Mouse (Mus musculus) cortical plate, adult 2 months (tissue): ENCODE data around the gene Kcnab2. TPM values are rescaled to one million over a fixed set of nuclear protein-coding genes. Genes with fewer than 3 reads are reported as not detected.
A peak's percentile ranks its signal among the peaks of the same experiment; 100 is the strongest.

Experiments used
- H3K27ac ChIP-seq: fragments of 200-500 bp; 2 replicates; pipeline ENCODE4 v1.5.1; 2012; ENCODE audit warnings: low read length, control low read depth, inconsistent platforms; ENCODE audit not compliant: insufficient read depth
- H3K4me1 ChIP-seq: fragments of 200-500 bp; 2 replicates; pipeline ENCODE4 v1.6.1; 2011; ENCODE audit warnings: low read length; ENCODE audit not compliant: control insufficient read depth, insufficient read depth
- H3K4me3 ChIP-seq: fragments of 200-500 bp; 2 replicates; pipeline ENCODE4 v1.5.1; 2011; ENCODE audit warnings: mild to moderate bottlenecking, low read length, control low read depth; ENCODE audit not compliant: insufficient read depth
- CTCF ChIP-seq: fragments of 200-500 bp; IDR thresholded peaks from 2 replicates; pipeline ENCODE4 v1.5.1; 2011; ENCODE audit warnings: mild to moderate bottlenecking, control low read depth, low read length; ENCODE audit not compliant: insufficient read depth; ENCODE audit errors: extremely low read depth
- POLR2A ChIP-seq: fragments of 200-500 bp; IDR thresholded peaks from 2 replicates; pipeline ENCODE4 v1.6.1; 2011; ENCODE audit warnings: mild to moderate bottlenecking, low read length, control low read depth; ENCODE audit not compliant: insufficient read depth; ENCODE audit errors: extremely low read depth
- polyA plus RNA-seq: library from polyadenylated mRNA; depleted of rRNA; stranded (reverse); fragments of >200 nt; gene quantifications from 2 replicates; pipeline ENCODE4 v1.2.3, GENCODE M21; 2012

The Kcnab2 gene
- polyA plus RNA-seq, 1 experiment, result 245 TPM

DNA sequence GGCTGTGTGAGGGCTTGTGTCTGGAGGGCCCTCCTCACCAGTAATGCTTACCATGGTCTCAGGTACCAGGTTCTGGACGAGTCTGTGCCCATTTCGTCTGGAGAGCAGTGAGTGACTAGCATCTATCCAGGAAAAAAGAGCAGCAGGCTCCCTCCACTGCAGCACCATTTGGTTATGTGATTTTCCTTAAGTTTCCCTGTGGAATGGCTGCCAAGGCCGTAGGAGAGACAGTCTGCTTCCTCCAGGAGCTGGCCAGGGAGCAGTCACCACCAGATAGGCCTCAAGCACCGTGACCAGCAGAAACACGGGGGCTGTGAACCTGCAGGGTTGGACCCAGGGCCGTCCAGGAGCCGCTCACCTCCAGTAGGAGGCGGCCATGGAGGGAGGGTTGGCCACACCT is 2.8 kb upstream of the Kcnab2 start:
- Histone ChIP-seq H3K4me3 (no peak overlapping the region), H3K27ac (no peak overlapping the region), H3K4me1 (peaks cover 6% of the 10 kb centered on the region)
- no peak for TF ChIP-seq POLR2A
- no peak for TF ChIP-seq CTCF

DNA sequence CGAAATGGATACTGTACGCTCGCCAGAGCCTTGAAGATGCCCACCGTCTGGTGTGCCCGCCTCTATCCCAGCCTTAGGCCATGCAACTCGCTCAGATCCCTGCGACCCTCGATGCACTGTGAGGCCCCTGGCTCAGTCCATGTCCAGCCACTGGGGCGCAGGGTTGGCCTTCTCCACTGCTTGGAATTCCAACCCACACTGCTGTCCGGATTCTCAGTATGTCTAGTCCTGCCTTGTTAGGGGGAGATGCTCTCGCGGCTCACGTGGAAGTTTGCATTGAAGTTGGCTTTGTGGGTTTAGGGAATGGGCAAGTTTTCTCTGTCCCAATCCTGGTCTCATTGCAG is 525 bp upstream of the Kcnab2 start:
- H3K4me3 ChIP-seq, result peak overlapping the region; percentile 64
- H3K27ac ChIP-seq, result no peak overlapping the region
- no peak for TF ChIP-seq POLR2A
- TF ChIP-seq CTCF, result no peak
- H3K4me1 ChIP-seq, result peaks cover 8% of the 10 kb centered on the region

DNA sequence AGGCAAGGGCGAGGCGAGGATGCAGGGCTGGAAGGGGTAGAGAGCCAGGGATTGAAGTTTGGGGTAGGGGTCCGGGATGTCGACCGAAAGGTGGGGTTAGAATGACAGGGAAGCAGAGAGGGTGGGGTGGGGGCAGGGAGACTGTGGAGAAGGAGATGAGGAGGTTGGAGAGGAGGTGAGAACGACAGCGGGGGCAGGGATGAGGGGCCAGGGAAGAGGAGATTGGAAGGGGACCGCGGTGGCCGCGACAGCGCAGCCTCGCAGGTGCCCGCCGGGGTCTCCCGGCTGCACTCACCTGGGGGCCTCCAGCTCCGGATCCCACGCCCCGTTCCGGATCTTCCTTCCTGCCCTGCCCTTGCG is 585 bp downstream of the Kcnab2 start:
- peak overlapping the region; percentile 49 for H3K27ac ChIP-seq
- peak overlapping the region; percentile 64 for H3K4me3 ChIP-seq
- H3K4me1 ChIP-seq, result peaks cover 8% of the 10 kb centered on the region
- TF ChIP-seq POLR2A (no peak; the same call in 1 of the 2 replicates), CTCF (no peak)

DNA sequence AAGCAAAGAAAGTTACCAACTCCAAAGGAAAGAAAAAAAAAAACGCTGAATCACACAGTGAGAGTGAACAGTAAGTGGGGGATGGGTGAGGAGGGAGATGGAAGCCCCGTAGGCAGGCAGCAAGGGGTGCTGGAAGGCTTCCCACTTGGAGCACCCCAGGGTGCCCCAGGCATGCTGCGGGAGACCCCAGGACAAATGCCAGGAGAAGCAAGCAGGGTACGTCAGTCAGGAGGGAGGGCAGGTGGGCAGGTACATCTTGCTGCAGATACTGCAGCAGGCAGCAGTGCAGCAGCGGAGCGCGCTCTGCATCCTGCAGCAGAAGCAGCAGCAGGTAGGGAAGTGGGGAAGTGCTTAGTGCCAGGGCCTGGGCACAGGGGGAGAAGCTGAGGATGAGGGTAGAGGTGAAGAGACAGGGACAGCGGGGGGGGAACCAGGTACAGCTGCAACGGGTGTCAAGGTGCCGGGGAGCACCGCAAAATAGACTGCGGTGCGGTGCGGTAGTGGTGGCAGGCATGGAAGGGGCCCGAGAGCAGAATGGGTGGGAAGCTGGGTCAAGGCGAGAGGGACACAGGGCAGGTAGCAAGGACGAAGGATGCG is 1.1 kb downstream of the Kcnab2 start, which contains the start of gene Nphp4:
Nphp4 (plus strand) TSS at position 280 of the 597 bp plus-strand sequence.
- peak within 1 kb of the TSS; percentile 90 for H3K27ac ChIP-seq
- peaks cover 8% of the 10 kb centered on the region for H3K4me1 ChIP-seq
- peak within 1 kb of the TSS; percentile 64 for H3K4me3 ChIP-seq
- TF ChIP-seq POLR2A, result peak; percentile 56; the same call in 1 of the 2 replicates
- no peak for TF ChIP-seq CTCF

DNA sequence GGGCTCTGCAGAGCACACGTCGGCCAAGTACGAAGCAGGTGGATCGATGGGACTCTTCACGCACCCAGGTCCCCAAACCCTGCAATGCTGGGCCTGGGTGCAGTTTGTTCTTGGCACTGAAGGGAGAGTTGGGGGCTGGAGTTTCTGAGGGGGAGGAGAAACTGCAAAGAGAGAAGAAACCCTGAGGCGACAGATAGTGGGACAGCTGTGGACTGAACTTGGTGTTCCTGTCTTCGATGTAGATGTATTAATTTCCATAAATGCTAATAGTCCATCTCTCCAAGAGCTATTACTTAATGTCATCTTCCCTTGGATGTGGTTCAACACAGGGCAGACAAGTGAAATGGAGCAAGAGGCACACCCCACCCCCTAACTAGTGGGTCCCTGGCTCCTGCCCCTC is 1.7 kb downstream of the Kcnab2 start:
- peaks cover 8% of the 10 kb centered on the region for H3K4me1 ChIP-seq
- H3K4me3 ChIP-seq, result peak overlapping the region; percentile 64
- H3K27ac ChIP-seq, result no peak overlapping the region
- TF ChIP-seq POLR2A (no peak), CTCF (no peak)

DNA sequence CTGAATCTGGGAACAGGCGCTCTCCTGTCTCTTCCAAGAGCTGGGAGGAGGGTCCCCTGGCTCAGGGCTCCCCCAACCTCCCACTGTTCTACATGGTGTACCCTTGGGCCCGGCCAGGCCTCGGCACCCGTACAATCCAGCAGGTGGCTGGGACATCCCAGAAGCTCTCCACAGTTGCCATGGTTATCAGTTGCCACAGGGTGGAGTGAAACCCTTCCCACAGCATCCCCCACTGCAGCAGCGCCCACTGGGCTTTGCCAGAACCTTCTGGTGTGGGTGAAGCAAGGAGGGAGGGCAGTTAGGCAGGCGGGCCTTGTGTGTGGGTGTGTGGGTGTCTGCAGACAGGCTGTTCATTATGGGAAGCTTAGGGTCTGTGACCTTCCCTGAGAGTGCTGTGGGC is 9.7 kb downstream of the Kcnab2 start:
- Histone ChIP-seq H3K4me3 (no peak overlapping the region), H3K27ac (0 out of 2 replicates have a peak overlapping the region, but pooled peaks have one; percentile 12), H3K4me1 (peaks cover 16% of the 10 kb centered on the region)
- TF ChIP-seq CTCF (no peak), POLR2A (no peak)

DNA sequence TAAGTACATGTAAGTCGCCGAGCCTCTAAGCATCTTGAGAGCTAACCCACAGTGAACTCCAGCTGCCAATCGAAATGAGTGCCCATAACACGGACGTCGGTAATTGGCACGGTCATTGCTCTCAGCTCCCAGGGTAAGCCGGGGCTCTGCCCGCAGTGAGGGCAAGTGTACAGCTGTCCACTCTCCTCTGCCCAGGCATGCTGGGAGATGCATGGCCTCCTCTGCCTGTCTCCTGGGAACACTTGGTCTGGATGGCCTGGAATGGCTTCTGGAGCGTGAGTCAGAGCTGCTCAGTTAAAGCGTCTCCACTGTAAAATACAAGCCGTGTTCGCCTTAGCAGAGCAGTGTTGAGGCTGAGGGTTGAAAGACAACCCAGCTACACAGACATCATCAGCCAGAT is 11.1 kb downstream of the Kcnab2 start:
- Histone ChIP-seq H3K4me1 (peaks cover 18% of the 10 kb centered on the region), H3K27ac (0 out of 2 replicates have a peak overlapping the region, but pooled peaks have one; percentile 45), H3K4me3 (no peak overlapping the region)
- TF ChIP-seq POLR2A, result no peak
- TF ChIP-seq CTCF, result no peak

DNA sequence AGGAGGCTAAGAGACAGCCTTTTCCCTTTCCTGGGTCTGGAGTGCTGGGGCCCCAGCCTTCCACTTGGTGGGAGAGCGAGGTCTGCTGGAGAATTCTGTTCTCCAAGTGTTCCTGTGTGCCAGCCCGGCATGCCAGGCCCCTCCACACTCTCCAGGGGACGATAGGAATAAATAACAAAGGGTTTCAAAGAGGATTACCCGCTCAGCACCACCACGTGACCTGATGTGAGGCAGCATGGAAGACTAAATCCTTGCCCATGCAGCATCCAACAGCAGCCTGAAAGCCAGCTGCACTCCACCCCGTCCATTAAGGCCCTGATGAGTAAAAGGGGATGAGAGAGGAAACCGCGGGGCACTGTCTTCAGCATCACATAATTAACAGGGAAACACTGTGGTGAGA is 12.6 kb downstream of the Kcnab2 start:
- Histone ChIP-seq H3K4me3 (no peak overlapping the region), H3K4me1 (peaks cover 20% of the 10 kb centered on the region), H3K27ac (no peak overlapping the region)
- no peak for TF ChIP-seq POLR2A
- TF ChIP-seq CTCF, result no peak

DNA sequence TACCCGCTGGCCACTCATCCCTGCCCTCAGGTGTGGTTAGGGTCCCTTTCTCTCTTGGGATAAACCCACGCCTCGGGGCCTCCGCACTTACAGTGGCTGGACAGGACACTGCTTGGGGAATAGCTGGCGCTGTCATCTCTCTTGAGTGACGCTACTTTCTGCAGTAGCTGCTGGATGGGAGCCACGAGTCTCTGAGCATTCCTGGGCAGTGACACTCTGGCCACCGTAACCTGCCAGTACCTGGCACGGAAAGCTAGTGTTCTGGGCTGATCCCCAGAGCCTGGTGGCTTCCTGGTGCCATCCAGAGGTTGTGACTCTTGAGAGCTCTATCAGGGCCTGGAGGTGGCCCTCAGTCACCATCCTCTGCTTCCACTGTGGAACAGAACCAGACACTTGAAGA is 14.5 kb downstream of the Kcnab2 start:
- H3K27ac ChIP-seq, result peak overlapping the region; percentile 83
- peaks cover 24% of the 10 kb centered on the region for H3K4me1 ChIP-seq
- TF ChIP-seq POLR2A (no peak), CTCF (no peak)
- H3K4me3 ChIP-seq, result no peak overlapping the region

DNA sequence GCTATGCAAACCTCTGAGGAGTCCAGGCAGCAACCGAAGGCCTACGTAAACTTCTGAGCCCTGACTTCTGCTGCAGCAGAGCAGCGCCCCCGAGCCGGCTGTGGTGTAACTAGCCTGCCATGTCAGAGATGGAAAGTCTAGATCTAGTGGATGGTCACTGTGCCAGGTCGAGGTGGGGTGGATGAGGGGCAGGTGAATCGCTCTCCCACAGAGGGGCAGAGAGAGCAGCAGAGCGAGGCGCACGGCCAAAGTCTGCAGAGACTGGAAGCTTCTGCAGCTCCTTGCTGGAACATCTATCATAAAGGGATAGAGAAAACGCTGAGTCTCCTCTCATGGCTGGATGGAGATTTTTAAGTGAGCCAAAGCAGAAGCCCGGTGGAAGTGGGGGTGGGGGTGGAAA is 15.2 kb downstream of the Kcnab2 start:
- peaks cover 27% of the 10 kb centered on the region for H3K4me1 ChIP-seq
- H3K4me3 ChIP-seq, result no peak overlapping the region
- H3K27ac ChIP-seq, result peak overlapping the region; percentile 47; the same call in 1 of the 2 replicates
- TF ChIP-seq CTCF, result no peak
- 0 out of 2 replicates have a peak, but pooled peaks have one; percentile 13 for TF ChIP-seq POLR2A

DNA sequence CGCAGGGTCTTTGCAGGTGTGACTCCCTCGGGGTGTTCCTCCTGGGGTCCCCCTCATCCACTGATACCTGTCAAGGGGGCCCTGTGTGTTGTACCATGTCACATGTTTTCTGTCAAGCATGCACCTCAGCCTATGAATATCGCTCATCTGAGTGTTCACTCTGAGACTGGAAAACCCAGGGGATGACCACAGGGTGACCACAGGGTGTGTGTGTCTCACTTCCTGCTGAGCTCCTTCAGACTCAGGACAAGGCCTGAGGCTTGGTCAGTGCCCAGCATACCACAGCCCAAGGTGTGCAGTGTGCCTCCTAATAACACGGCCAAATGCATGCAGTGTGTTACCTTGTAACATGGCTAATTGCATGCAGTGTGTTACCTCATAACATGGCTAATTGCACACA is 20.0 kb downstream of the Kcnab2 start:
- peaks cover 45% of the 10 kb centered on the region for H3K4me1 ChIP-seq
- peak overlapping the region; percentile 95 for H3K27ac ChIP-seq

More for the DNA sequence above, 20.0 kb downstream of the Kcnab2 start:
- TF ChIP-seq POLR2A (no peak), CTCF (no peak)
- no peak overlapping the region for H3K4me3 ChIP-seq
